Mouse (Mus musculus) kidney, adult 2 months (tissue): Measurements from ENCODE around the gene Cnr2. TPM values are rescaled to one million over a fixed set of nuclear protein-coding genes. Genes with fewer than 3 reads are reported as not detected.

Source experiments
- DNase-seq: peaks from one replicate; pipeline ENCODE4 v3.0.0; 2021
- H3K27ac ChIP-seq: fragments of 200-500 bp; 2 replicates; pipeline ENCODE4 v1.5.1; 2012; ENCODE audit warnings: low read depth, low read length, control low read depth, inconsistent platforms; ENCODE audit not compliant: insufficient read depth
- H3K27me3 ChIP-seq: fragments of 200-500 bp; replicated peaks from 2 replicates; pipeline ENCODE4 v1.6.1; 2012; ENCODE audit warnings: mild to moderate bottlenecking, moderate library complexity, low read length, inconsistent platforms; ENCODE audit not compliant: control insufficient read depth, insufficient read depth
- H3K36me3 ChIP-seq: fragments of 200-500 bp; 2 replicates; pipeline ENCODE4 v1.6.1; 2012; ENCODE audit warnings: mild to moderate bottlenecking, moderate library complexity, low read length, inconsistent platforms; ENCODE audit not compliant: control insufficient read depth, insufficient read depth
- H3K4me1 ChIP-seq: fragments of 200-500 bp; 2 replicates; pipeline ENCODE4 v1.6.1; 2011; ENCODE audit warnings: low read length; ENCODE audit not compliant: control insufficient read depth, insufficient read depth
- H3K4me3 ChIP-seq: fragments of 200-500 bp; 2 replicates; pipeline ENCODE4 v1.5.1; 2011; ENCODE audit warnings: mild to moderate bottlenecking, low read depth, low read length, control low read depth; ENCODE audit not compliant: insufficient read depth
- CTCF ChIP-seq: fragments of 200-500 bp; conservative IDR thresholded peaks from 2 replicates; pipeline ENCODE4 v1.5.1; 2011; ENCODE audit warnings: low read depth, mild to moderate bottlenecking, control low read depth, low read length, moderate library complexity, mixed read lengths; ENCODE audit not compliant: insufficient read depth, insufficient read length
- POLR2A ChIP-seq: fragments of 200-500 bp; IDR thresholded peaks from one replicate; pipeline ENCODE4 v1.6.1; 2011; ENCODE audit warnings: low read depth, low read length, control low read depth
- WGBS: fragments of 180-500 bp; shearing (Covaris S2); methylation state at CpG from one replicate; pipeline ENCODE4 v1.1.7; 2018; 5-methylcytosine and 5-hydroxymethylcytosine counted together
- polyA plus RNA-seq: library from polyadenylated mRNA; depleted of rRNA; stranded (reverse); fragments of >200 nt; gene quantifications from 2 replicates; pipeline ENCODE4 v1.2.3, GENCODE M21; 2012

Cnr2 gene
- polyA plus RNA-seq, 1 experiment = 4.1 TPM

- Histone ChIP-seq H3K27me3 (no peaks in the 10 kb centered on the region), H3K36me3 (no peaks in the 10 kb centered on the region), H3K4me1 (peaks cover 9% of the 10 kb centered on the region), H3K27ac (peak overlapping the region; percentile 79; the same call in 1 of the 2 replicates), H3K4me3 (no peak overlapping the region)
- 84% methylated on average over 6 of the region's 6 CpGs for WGBS
- TF ChIP-seq POLR2A (no peak), CTCF (no peak)
- DNase-seq = no peak
These were observed 10.7 kb upstream of the Cnr2 start for GRCm38 (mm10) chr4:135884531-135884930.

DNA sequence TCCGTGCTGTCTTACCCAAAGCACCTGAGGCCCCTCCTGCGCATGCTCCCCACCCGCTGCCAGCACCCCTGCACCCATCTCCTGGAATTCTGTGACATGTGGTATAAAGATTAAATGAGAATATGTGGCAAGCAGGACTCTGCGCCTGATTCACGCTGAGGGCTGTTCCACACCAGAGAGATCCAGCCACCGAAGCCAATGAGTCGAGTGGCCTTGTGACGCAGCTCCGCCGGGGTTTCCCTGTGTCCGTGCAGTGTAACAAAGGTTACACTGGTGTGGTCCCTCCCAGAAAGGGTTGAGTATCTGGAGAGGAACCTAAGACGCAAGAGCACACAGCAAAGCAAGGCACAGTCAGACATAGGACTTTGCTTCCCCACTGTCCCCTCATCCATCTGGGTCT lies 9.5 kb upstream of the Cnr2 start:
- no peak for TF ChIP-seq CTCF
- no peak for TF ChIP-seq POLR2A
- DNase-seq = no peak
- Histone ChIP-seq H3K4me1 (peaks cover 9% of the 10 kb centered on the region), H3K4me3 (no peak overlapping the region), H3K36me3 (no peaks in the 10 kb centered on the region), H3K27me3 (no peaks in the 10 kb centered on the region), H3K27ac (no peak overlapping the region)
- 89% methylated on average over 12 of the region's 12 CpGs for WGBS

GRCm38 (mm10) chr4:135886184-135886583 lies 9.0 kb upstream of the Cnr2 start:
- H3K4me1 ChIP-seq = peaks cover 9% of the 10 kb centered on the region
- WGBS = 91% methylated on average over 4 of the region's 4 CpGs
- H3K27me3 ChIP-seq = no peaks in the 10 kb centered on the region
- no peak overlapping the region for H3K27ac ChIP-seq
- TF ChIP-seq CTCF (no peak), POLR2A (no peak)
- H3K36me3 ChIP-seq = no peaks in the 10 kb centered on the region
- H3K4me3 ChIP-seq = no peak overlapping the region
- DNase-seq = no peak

DNA sequence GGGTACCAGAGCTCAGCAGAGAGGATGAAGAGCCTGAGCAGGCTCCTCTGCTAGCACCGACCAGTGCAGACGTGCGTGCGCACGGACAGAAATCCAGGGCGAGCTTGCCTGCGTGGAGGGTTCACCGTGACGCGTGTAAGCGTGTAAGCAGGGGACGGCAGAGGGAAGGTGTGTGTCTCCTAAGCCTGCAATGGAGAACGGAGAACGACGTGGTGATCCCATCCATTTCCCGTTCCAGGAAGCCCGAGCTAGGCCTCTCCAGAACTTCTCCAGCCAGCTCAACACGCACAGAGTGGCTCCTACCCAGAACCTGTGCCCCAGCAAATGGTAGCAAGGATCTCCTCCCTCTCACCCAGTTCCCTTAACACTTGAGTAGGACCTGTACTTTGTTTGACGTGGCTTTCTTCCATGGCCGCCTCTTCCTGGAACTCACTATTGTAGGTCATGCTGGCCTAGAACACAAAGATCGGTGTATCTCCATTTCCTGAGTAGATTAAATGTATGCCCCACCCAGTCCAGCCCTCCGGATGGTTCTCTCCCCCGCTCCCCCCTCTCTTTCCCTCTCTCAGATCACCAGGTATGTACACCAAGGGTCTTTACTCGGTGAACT lies 6.6 kb upstream of the Cnr2 start:
- Histone ChIP-seq H3K27me3 (no peaks in the 10 kb centered on the region), H3K4me3 (no peak overlapping the region), H3K27ac (no peak overlapping the region), H3K36me3 (no peaks in the 10 kb centered on the region), H3K4me1 (peaks cover 9% of the 10 kb centered on the region)
- 93% methylated on average over 24 of the region's 24 CpGs for WGBS
- no peak for DNase-seq
- no peak for TF ChIP-seq CTCF
- TF ChIP-seq POLR2A = no peak

DNA sequence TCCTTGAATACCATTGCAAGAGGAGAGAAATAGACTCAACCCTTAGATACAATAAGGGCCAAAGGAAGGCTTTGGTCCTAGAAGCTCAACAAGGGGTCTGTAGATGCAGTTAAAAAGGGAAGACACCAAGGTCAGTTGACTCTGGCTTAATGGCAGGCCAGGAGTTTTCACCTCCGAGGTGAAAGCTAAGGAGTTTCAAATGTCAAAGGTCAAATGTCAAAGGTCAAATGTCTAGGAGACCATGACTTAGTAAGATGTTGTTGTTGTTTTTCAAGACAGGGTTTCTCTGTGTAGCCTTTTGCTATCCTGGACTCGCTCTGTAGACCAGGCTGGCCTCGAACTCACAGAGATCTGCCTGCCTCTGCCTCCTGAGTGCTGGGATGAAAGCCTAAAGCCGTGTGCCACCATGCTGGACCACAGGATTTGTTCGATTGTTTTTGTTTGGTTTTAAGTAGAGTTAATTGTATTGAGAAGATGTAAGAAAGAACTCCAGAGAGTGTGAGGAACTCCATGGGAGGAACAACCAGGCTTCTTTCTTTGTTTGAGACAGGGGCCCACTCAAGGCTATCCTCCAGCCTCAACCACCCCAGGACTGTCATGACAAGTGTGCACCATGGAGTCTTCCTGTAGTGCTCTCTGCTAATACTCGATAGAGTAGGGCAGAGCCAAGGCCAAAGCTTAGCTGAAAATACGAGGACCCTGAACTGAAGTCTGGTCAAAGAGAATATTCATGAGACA lies 5.9 kb upstream of the Cnr2 start:
- 79% methylated on average over 7 of the region's 7 CpGs for WGBS
- no peak overlapping the region for H3K27ac ChIP-seq
- TF ChIP-seq CTCF (no peak), POLR2A (no peak)
- peaks cover 2% of the 10 kb centered on the region for H3K4me1 ChIP-seq
- DNase-seq = no peak
- no peaks in the 10 kb centered on the region for H3K27me3 ChIP-seq
- H3K36me3 ChIP-seq = no peaks in the 10 kb centered on the region
- no peak overlapping the region for H3K4me3 ChIP-seq

GRCm38 (mm10) chr4:135889884-135890283 lies 5.3 kb upstream of the Cnr2 start:
- DNase-seq = peak; percentile 84
- Histone ChIP-seq H3K27me3 (no peaks in the 10 kb centered on the region), H3K4me1 (no peaks in the 10 kb centered on the region), H3K36me3 (no peaks in the 10 kb centered on the region), H3K4me3 (no peak overlapping the region), H3K27ac (no peak overlapping the region)
- peak; percentile 98 for TF ChIP-seq CTCF
- TF ChIP-seq POLR2A = no peak
- WGBS = 5% methylated on average over 4 of the region's 4 CpGs

DNA sequence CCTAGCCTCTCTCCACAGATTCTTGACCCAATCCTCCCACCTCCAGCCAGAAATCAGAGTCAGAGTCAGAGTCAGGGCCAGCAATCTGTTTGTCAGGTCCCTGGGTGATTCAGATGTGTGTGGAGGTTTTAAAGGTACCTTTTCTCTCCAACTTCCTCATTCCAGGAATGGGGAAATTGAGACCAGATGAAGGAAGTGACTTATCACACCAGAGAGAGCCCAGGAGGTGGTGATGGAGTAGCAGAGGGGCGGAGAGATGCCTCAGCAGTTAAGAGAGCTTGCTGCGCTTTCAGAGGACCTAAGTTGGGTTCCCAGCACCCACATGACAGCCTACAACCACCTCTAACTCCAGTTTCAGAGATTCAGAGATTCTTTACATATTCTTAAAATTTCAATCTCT lies 3.7 kb upstream of the Cnr2 start:
- no peaks in the 10 kb centered on the region for H3K4me1 ChIP-seq
- no peaks in the 10 kb centered on the region for H3K27me3 ChIP-seq
- H3K4me3 ChIP-seq = no peak overlapping the region
- 92% methylated on average over 2 of the region's 2 CpGs for WGBS
- TF ChIP-seq POLR2A = no peak
- TF ChIP-seq CTCF = no peak
- no peak overlapping the region for H3K27ac ChIP-seq
- no peaks in the 10 kb centered on the region for H3K36me3 ChIP-seq
- no peak for DNase-seq
